Mouse (Mus musculus): ENCODE measurements at regions not wholly inside any gene's neighbourhood (a gene's known extent, or its start where the extent isn't known, plus 50 kb on each side); places are given as distances from the start of the nearest gene placed in this dataset.

DNA sequence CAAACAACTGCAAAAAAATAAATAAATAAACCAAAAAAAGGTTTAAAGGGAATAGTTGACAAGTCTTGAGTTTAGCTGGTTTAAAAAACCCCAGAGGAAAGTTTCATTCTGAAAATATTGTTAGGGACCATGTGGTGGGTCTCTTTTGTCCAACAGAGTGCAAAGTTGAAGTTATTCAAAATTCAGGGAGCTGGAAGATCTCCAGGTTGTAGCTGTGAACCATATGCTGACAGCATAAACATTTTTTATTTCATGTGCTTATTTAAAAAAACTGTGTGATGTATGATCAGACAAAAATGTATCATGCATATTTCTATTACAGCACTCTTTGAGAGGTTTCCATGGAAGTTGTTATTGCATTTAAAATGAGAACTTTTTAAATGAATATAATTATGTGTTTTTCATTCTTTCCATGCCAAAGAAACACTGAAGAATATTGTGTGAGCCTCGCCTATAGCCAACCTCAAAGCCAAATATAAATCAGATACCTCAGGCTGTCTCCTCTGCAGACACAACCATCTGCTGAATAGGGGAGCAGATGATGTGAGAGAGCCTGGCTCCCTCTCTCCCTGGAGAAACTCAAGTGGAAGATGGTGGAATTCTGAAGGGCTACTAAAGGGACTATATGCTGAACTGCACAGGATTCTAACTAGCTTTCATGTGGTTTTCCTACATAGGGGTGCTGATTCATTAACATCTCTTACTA lies 413.4 kb upstream of the Impad1 start:
- DNase-seq (ENCODE audit: low spot score in 2 of 2) = peak; percentile 7 to 10

DNA sequence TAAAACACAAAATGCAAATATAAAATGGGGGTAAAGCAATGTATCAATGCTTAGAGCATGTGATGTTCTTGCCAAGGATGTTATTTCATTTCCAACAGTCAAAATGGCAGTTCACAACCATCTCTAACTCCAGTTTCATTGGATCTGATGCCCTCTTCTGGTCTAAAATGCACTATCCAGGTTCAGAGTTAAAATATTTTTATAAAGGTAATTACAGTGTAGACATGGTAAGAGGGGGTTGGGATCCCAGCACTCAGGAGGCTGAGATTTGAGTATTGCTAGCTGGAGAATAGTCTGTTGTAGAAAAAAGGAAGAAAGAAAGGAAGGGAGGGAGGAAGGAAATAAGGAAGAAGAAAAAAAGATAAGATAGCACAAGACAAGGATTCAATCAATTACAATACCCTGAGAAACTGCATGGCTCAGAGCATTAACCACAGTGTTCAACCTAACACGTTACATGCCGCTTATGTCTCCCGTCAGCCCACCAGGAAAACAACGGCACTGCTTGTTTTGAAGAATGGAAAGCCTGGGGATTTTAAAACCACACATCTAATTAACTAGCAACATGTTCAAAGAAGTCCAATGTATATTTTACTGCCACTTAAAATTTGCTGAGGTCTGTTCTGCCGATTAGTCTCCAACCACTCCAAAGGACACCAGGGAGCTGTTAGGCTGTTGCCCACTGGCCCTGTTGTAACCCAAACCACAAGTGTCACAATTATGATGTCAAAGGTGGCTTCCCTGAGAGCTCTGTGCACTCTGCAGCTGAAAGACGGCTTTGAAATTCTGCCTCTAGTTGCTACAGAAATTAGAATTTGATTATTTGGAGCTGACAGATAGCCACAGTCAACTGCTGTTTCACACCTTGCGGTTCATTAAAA lies 412.4 kb upstream of the Impad1 start:
- DNase-seq (ENCODE audit: low spot score in 2 of 2) = no peak

GRCm38 (mm10) chr4:5194272-5194671 lies 401.1 kb upstream of the Impad1 start:
- no peak for DNase-seq (ENCODE audit: low spot score in 2 of 2)

DNA sequence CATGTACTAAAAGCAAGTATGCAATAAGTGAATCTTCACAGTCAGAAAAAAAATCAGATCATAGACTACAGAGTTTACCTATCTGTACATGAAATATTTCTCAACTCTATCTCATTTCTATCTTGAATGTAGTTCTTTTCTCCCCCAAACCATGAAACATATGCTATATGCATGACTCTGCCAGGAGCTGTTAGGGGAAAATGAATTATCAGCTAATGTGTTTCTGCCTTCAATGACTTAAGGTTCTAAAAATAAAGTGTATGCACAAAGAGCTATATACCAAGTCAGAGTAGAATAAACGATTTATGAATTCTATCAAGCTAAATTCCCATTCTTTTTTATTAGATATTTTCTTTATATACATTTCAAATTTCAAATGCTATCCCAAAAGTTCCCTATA lies 388.4 kb upstream of the Impad1 start:
- DNase-seq (ENCODE audit: low spot score in 2 of 2) = no peak

GRCm38 (mm10) chr4:5178991-5179693 lies 386.0 kb upstream of the Impad1 start:
- no peak for DNase-seq (ENCODE audit: low spot score in 2 of 2)

DNA sequence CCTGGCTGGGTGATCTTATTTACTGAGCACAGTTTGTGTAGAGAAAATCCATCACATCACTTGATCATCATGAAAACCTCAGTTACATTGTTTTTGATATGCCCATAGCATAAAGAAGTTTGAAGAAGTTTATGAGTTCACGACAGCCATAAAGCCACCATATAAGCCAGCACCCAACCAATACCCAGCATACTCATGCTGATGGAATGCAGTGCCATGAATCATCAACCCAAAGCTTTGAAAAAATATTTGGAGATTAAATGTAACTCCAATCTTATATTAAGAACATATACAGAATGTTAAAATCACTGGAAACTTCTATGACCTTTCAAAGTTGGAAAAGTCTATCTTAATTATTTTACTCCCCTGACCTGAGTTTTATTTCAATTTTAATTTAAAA lies 372.1 kb upstream of the Impad1 start:
- DNase-seq (ENCODE audit: low spot score in 2 of 2) = no peak

- DNase-seq (ENCODE audit: low spot score in 2 of 2) = no peak
These were observed 367.8 kb upstream of the Impad1 start for GRCm38 (mm10) chr4:5160931-5161330.

DNA sequence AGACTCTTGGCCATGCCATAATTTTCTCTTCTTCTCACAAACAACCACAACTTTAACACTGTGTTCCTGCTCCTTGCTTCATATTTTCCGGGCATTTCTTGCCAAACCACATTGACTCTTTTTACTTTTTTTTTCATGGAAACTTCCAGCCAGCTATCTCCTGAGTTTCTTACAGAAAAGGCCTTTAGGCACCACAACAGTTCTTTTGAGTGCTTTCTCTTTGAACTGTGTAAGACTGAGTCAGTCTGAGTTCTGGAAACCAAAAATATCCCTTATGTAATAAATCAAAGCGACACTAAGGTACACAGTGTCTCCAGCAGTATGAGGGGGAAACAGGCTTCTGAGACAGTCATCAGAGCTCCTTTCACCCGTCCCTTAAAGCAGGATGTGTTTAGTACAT lies 337.6 kb upstream of the Impad1 start:
- DNase-seq (ENCODE audit: low spot score in 2 of 2) = no peak

DNA sequence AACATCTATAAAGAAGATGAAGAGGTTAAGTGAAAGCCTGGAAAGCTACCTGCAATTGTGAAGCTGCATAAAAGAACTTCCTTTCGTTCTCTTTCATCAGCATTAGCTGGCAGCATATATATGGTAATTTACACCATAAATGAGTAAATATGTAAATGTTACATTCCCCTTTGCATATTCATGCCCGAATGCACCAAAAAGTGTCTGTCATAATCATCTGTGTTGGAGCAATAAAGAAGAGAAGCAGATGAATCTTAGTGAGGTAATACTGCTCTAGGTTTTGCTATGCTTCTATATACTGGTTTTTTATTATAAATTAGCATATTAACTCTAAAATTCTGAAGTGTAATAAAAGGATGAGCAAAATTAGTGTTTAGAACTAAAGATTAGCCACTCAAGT lies 332.9 kb upstream of the Impad1 start:
- no peak for DNase-seq (ENCODE audit: low spot score in 2 of 2)

DNA sequence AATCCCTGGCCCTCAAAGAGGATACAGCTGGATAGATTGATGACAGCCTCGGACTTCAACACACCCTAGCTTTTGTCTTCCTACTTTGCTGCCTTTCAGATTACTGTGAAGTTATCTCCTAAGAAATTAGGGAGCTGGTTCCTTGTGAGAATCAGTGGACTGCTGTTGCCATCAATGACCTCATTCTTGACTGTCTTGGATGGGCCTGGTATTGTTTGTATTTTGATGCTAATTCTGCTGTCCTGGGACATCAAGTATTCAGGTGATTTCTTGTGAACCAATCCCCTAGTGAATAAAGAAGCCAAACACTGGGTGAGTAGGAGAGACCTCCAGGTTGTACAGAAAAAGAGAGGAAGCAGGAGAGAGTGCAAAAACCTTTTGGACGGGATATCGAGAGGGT lies 305.3 kb upstream of the Impad1 start:
- no peak for DNase-seq (ENCODE audit: low spot score in 2 of 2)

GRCm38 (mm10) chr4:5078723-5079122 lies 285.6 kb upstream of the Impad1 start:
- DNase-seq (ENCODE audit: low spot score in 2 of 2) = no peak

GRCm38 (mm10) chr4:5074754-5075153 lies 281.6 kb upstream of the Impad1 start:
- no peak for DNase-seq (ENCODE audit: low spot score in 2 of 2)

DNA sequence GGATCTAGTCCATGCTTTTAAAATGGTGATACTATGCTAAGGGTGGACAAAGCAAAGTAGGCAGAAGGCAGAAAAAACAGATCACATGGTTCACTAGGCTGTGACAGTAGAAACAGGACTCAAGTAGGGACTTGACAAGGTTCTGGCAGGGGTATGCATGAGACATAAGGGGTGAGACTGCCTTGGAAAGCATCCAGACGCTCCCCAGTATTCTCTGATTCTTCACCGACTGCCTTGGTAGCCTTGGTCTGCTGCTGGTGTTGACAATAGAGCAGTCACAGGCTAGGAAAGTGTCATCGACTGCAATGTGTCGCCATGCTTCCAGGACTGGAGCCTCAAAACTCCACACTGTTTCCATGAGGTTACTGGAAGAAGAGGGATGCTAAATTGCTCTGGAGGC lies 278.1 kb upstream of the Impad1 start:
- DNase-seq (ENCODE audit: low spot score in 2 of 2) = no peak

DNA sequence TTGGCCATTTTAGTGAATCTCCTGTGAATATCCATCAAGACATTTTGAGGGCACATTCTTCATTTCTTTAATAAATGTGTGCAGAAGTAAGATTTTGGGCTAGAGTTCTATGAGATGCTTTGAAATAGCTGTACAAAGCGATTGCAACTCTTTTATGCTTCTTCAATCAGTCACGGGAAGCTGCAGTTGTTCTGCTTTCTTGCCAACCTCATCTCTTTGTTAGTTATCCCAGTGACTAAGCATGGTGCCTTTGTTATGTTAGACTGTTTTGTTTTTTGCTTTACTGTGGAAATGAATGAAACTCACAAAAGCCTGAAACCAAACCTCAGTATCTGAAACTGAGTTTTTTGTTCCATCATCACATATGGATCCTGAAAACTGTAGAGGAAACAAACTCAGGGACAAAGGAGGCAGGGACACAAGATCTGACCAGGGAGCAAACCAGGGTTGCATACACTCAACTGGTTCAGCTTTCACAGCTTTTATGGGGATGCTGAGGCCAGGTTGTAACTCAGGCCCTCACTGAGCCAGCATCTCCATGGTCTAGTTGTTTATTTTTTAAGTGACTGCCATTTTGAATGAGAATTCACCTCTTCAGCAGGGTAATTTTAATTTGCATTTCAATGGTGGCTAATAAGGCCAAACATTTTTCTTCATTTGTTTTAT lies 266.3 kb upstream of the Impad1 start:
- DNase-seq (ENCODE audit: low spot score in 2 of 2) = no peak

DNA sequence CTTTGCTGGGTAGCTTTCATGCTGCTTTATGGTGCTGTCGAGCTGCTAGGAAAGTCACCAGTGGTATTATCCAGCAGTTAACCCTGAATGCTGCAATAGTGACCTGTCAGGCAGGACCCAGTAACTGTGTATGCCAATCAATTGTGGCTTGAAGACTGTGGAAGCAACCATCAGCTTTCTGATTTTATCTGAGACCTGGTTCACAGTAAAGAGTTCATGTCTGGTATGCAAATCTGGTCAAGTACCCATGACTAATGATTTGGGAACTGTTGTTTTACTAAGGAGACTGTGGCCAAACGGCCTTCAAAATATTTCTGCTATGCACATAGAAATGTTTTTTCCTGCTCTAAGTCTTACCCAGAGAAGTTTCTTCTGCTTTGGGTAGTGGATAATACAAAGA lies 236.8 kb upstream of the Impad1 start:
- DNase-seq (ENCODE audit: low spot score in 2 of 2) = no peak

GRCm38 (mm10) chr4:4987491-4987890 lies 194.3 kb upstream of the Impad1 start:
- DNase-seq (ENCODE audit: low spot score in 2 of 2) = no peak

GRCm38 (mm10) chr4:4983474-4984194 lies 190.5 kb upstream of the Impad1 start:
- DNase-seq (ENCODE audit: low spot score in 2 of 2) = no peak

DNA sequence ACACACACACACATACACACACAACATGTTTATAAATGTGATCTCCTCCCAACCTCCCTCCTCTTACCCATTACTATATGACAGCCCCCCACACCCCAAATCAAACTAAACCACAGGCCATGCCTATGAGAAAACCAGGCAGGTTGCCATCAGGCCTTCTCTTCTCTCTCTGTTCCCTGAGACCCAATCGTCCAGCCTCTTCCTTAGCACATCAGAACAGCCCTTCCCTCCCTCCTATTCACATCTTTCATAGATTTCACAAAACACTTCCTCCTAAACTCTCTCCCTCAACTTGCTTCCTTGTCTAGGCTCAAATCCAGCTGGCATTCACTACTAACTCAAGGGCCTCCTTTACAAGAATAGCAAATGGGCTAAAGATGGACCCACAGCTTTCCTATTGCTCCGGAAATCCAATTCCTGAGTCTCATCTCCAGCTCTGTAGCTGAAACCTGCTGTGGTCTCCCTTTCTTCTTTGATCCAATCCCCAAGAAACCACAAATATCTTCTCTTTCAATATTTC lies 178.7 kb upstream of the Impad1 start:
- DNase-seq (ENCODE audit: low spot score in 2 of 2) = no peak

GRCm38 (mm10) chr4:4948956-4949355 lies 155.8 kb upstream of the Impad1 start:
- peak in 1 of 2 experiments; percentile 5 for DNase-seq (ENCODE audit: low spot score in 2 of 2)

DNA sequence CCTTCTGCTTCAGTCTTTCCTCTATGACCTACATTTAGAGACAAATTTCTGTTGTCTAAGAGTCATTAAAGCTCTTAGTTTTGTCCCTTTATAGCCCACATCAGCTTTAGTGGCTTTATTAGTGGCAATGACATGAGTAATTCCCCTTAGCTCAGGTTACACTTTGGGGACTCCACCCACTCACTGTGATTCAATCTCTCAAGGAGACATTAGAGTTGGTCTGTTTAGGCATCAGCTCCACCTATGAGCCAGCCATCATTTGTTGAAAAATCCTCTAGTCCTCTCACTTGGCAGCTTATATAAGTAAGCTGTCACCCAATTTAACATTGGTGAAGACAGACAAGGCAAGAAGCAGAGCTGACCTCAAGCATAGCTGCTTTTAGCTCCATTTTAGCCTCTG lies 151.3 kb upstream of the Impad1 start:
- no peak for DNase-seq (ENCODE audit: low spot score in 2 of 2)

DNA sequence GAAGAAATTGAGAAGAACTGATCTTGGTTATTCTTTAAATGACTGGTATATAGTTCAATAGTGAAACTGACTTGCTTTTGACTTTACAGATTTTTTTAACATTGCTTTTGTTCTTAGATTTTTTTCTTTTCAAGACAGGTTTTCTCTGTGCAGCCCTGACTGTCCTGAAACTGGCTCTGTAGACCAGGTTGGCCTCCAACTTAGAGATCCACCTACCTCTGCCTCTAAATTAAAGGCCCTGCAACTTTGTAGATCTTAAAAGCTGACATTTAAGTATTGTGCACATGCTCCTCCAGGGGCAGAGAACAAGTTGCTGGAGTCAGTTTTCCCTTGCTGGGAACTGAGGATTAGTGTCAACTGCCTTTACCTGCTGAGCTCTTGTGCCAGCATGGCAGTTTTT lies 132.6 kb upstream of the Impad1 start:
- no peak for DNase-seq (ENCODE audit: low spot score in 2 of 2)
